Mouse (Mus musculus): ENCODE results near the gene Jmjd6. TPM values are rescaled to one million over a fixed set of nuclear protein-coding genes. Genes with fewer than 3 reads are reported as not detected.

Gene Jmjd6
- polyA plus RNA-seq, 1 experiment = 66.5 TPM

GRCm38 (mm10) chr11:116878454-116878853, 35.2 kb upstream of the Jmjd6 start:
- Histone ChIP-seq H3K27ac (ENCODE audit: control insufficient read depth, insufficient read depth, low read depth, low read length) (no peak overlapping the region), H3K4me1 (ENCODE audit: control insufficient read depth, insufficient read depth, low read length) (no peaks in the 10 kb centered on the region), H3K36me3 (ENCODE audit: control insufficient read depth, insufficient read depth, low read length) (no peaks in the 10 kb centered on the region; the same call in 1 of the 2 replicates), H3K27me3 (ENCODE audit: control insufficient read depth, insufficient read depth, low read length) (no peaks in the 10 kb centered on the region), H3K4me3 (ENCODE audit: control insufficient read depth, low read depth, low read length) (no peak overlapping the region)
- TF ChIP-seq CTCF (IDR thresholded peaks at IDR 0.05; ENCODE audit: control insufficient read depth, insufficient read depth, insufficient replicate concordance, low read depth, low read length) (no peak), POLR2A (IDR thresholded peaks at IDR 0.05; ENCODE audit: control insufficient read depth, low read depth, low read length) (no peak)

- H3K4me1 ChIP-seq (ENCODE audit: control insufficient read depth, insufficient read depth, low read length) = no peaks in the 10 kb centered on the region
- no peaks in the 10 kb centered on the region for H3K27me3 ChIP-seq (ENCODE audit: control insufficient read depth, insufficient read depth, low read length)
- no peak overlapping the region for H3K27ac ChIP-seq (ENCODE audit: control insufficient read depth, insufficient read depth, low read depth, low read length)
- TF ChIP-seq CTCF (IDR thresholded peaks at IDR 0.05; ENCODE audit: control insufficient read depth, insufficient read depth, insufficient replicate concordance, low read depth, low read length) = no peak
- no peak for TF ChIP-seq POLR2A (IDR thresholded peaks at IDR 0.05; ENCODE audit: control insufficient read depth, low read depth, low read length)
- H3K36me3 ChIP-seq (ENCODE audit: control insufficient read depth, insufficient read depth, low read length) = peaks cover 3% of the 10 kb centered on the region
- H3K4me3 ChIP-seq (ENCODE audit: control insufficient read depth, low read depth, low read length) = no peak overlapping the region
These were observed 30.7 kb upstream of the Jmjd6 start for GRCm38 (mm10) chr11:116873987-116874386.

- H3K36me3 ChIP-seq (ENCODE audit: control insufficient read depth, insufficient read depth, low read length) = peaks cover 6% of the 10 kb centered on the region
- TF ChIP-seq CTCF (IDR thresholded peaks at IDR 0.05; ENCODE audit: control insufficient read depth, insufficient read depth, insufficient replicate concordance, low read depth, low read length) (no peak), POLR2A (IDR thresholded peaks at IDR 0.05; ENCODE audit: control insufficient read depth, low read depth, low read length) (no peak)
These were observed 28.3 kb upstream of the Jmjd6 start for GRCm38 (mm10) chr11:116871538-116871937.

GRCm38 (mm10) chr11:116869641-116870040, 26.4 kb upstream of the Jmjd6 start:
- H3K36me3 ChIP-seq (ENCODE audit: control insufficient read depth, insufficient read depth, low read length) = peaks cover 8% of the 10 kb centered on the region
- no peak for TF ChIP-seq POLR2A (IDR thresholded peaks at IDR 0.05; ENCODE audit: control insufficient read depth, low read depth, low read length)
- TF ChIP-seq CTCF (IDR thresholded peaks at IDR 0.05; ENCODE audit: control insufficient read depth, insufficient read depth, insufficient replicate concordance, low read depth, low read length) = no peak

More at GRCm38 (mm10) chr11:116871538-116871937, 28.3 kb upstream of the Jmjd6 start:
- H3K4me3 ChIP-seq (ENCODE audit: control insufficient read depth, low read depth, low read length) = no peak overlapping the region
- no peaks in the 10 kb centered on the region for H3K27me3 ChIP-seq (ENCODE audit: control insufficient read depth, insufficient read depth, low read length)
- H3K27ac ChIP-seq (ENCODE audit: control insufficient read depth, insufficient read depth, low read depth, low read length) = no peak overlapping the region
- H3K4me1 ChIP-seq (ENCODE audit: control insufficient read depth, insufficient read depth, low read length) = no peaks in the 10 kb centered on the region

GRCm38 (mm10) chr11:116869223-116869622, 26.0 kb upstream of the Jmjd6 start:
- H3K36me3 ChIP-seq (ENCODE audit: control insufficient read depth, insufficient read depth, low read length) = peaks cover 8% of the 10 kb centered on the region

More at GRCm38 (mm10) chr11:116869641-116870040, 26.4 kb upstream of the Jmjd6 start:
- H3K27me3 ChIP-seq (ENCODE audit: control insufficient read depth, insufficient read depth, low read length) = no peaks in the 10 kb centered on the region
- no peak overlapping the region for H3K4me3 ChIP-seq (ENCODE audit: control insufficient read depth, low read depth, low read length)
- H3K4me1 ChIP-seq (ENCODE audit: control insufficient read depth, insufficient read depth, low read length) = no peaks in the 10 kb centered on the region
- H3K27ac ChIP-seq (ENCODE audit: control insufficient read depth, insufficient read depth, low read depth, low read length) = no peak overlapping the region

GRCm38 (mm10) chr11:116868129-116868528, 24.9 kb upstream of the Jmjd6 start:
- no peak overlapping the region for H3K4me3 ChIP-seq (ENCODE audit: control insufficient read depth, low read depth, low read length)
- TF ChIP-seq CTCF (IDR thresholded peaks at IDR 0.05; ENCODE audit: control insufficient read depth, insufficient read depth, insufficient replicate concordance, low read depth, low read length) (no peak), POLR2A (IDR thresholded peaks at IDR 0.05; ENCODE audit: control insufficient read depth, low read depth, low read length) (no peak)
- peaks cover 9% of the 10 kb centered on the region for H3K36me3 ChIP-seq (ENCODE audit: control insufficient read depth, insufficient read depth, low read length)
- H3K4me1 ChIP-seq (ENCODE audit: control insufficient read depth, insufficient read depth, low read length) = no peaks in the 10 kb centered on the region
- no peak overlapping the region for H3K27ac ChIP-seq (ENCODE audit: control insufficient read depth, insufficient read depth, low read depth, low read length)
- no peaks in the 10 kb centered on the region for H3K27me3 ChIP-seq (ENCODE audit: control insufficient read depth, insufficient read depth, low read length)

More at GRCm38 (mm10) chr11:116869223-116869622, 26.0 kb upstream of the Jmjd6 start:
- TF ChIP-seq CTCF (IDR thresholded peaks at IDR 0.05; ENCODE audit: control insufficient read depth, insufficient read depth, insufficient replicate concordance, low read depth, low read length) = no peak
- TF ChIP-seq POLR2A (IDR thresholded peaks at IDR 0.05; ENCODE audit: control insufficient read depth, low read depth, low read length) = no peak
- H3K27ac ChIP-seq (ENCODE audit: control insufficient read depth, insufficient read depth, low read depth, low read length) = no peak overlapping the region
- no peak overlapping the region for H3K4me3 ChIP-seq (ENCODE audit: control insufficient read depth, low read depth, low read length)
- no peaks in the 10 kb centered on the region for H3K4me1 ChIP-seq (ENCODE audit: control insufficient read depth, insufficient read depth, low read length)
- H3K27me3 ChIP-seq (ENCODE audit: control insufficient read depth, insufficient read depth, low read length) = no peaks in the 10 kb centered on the region

GRCm38 (mm10) chr11:116865945-116866585, 22.8 kb upstream of the Jmjd6 start:
- H3K27ac ChIP-seq (ENCODE audit: control insufficient read depth, insufficient read depth, low read depth, low read length) = no peak overlapping the region
- H3K36me3 ChIP-seq (ENCODE audit: control insufficient read depth, insufficient read depth, low read length) = peaks cover 7% of the 10 kb centered on the region
- TF ChIP-seq POLR2A (IDR thresholded peaks at IDR 0.05; ENCODE audit: control insufficient read depth, low read depth, low read length) (no peak), CTCF (IDR thresholded peaks at IDR 0.05; ENCODE audit: control insufficient read depth, insufficient read depth, insufficient replicate concordance, low read depth, low read length) (no peak)
- peak overlapping the region; percentile 40 for H3K4me3 ChIP-seq (ENCODE audit: control insufficient read depth, low read depth, low read length)
- no peaks in the 10 kb centered on the region for H3K4me1 ChIP-seq (ENCODE audit: control insufficient read depth, insufficient read depth, low read length)
- no peaks in the 10 kb centered on the region for H3K27me3 ChIP-seq (ENCODE audit: control insufficient read depth, insufficient read depth, low read length)

All from testis, adult 2 months (tissue).